Mouse (Mus musculus) right cerebral cortex, postnatal 10 days (tissue): ENCODE measurements around the gene Kctd21.

Experiments
- DNase-seq, 2 experiments: peaks; one replicate each; pipeline ENCODE4 v3.0.0; 2021; ENCODE audit warnings: low spot score in 2 of 2

The Kctd21 gene

GRCm38 (mm10) chr7:97317706-97318105 lies 14.4 kb upstream of the Kctd21 start:
- no peak for DNase-seq

DNA sequence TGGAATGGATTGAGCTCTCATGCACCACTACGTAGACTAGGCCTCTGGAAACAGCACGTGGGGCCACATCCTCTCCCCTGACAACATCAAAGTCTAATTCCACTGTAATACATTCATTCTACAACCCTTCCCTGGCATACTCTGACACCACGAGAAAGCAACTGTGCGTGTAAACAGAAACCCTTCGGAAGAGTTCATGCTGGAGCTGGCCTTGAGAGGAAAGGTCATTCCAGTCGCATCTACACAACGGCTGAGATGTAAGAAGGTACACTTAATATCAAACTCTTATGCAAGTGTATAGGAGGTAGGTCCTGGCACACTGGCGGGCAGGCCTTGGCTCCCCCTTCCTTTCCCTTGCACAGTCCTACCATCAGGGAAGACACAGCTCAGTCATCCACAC lies 7.8 kb upstream of the Kctd21 start:
- DNase-seq, result no peak

- peak; percentile 76 to 78 for DNase-seq
Measured at GRCm38 (mm10) chr7:97325156-97325985, 6.8 kb upstream of the Kctd21 start.

DNA sequence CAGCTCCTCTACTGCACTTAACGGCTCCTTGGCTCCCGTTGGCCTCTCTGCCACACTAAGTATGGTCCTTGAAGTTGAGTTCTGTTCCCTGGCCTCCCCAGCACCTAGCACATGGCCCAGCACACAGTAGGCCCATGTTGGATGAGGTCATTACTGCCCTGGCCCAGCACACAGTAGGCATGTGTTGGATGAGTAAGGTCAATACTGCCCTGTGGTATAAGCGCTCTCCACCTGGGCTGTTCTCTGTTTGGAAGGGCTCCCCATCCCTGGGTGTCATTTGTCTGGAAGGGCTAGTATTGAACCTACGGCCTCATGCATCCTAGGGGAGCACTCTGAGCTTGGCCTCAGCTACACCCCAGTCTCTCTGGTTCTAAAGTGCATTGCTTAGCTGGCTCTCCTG lies 4.8 kb upstream of the Kctd21 start:
- DNase-seq, result no peak

GRCm38 (mm10) chr7:97328891-97329588 lies 3.1 kb upstream of the Kctd21 start:
- DNase-seq, result peak in 1 of 2 experiments; percentile 41

DNA sequence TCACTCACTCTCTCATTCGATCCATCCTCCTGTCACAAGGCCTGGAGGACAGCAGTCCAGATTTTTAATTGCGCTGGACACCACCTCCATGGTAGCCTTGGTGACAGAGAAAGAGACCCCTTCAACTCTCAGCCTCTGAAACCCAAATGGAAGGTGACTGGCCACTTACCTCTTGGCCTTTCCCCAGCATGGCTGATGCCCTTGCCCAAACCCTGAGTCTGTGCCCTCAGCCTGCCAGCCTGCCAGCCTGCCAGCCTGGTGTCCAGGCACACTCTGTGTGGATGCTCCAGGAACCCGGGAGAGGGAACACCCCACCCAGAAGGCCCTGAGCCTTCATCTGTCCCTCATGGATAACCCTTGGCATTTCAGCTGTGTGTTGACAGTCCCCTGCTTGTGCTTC lies 2.5 kb upstream of the Kctd21 start:
- no peak for DNase-seq

- DNase-seq, result peak in 1 of 2 experiments; percentile 42
Measured at GRCm38 (mm10) chr7:97330931-97331645, 1.0 kb upstream of the Kctd21 start.

GRCm38 (mm10) chr7:97332667-97333041 lies 527 bp downstream of the Kctd21 start:
- no peak for DNase-seq

DNA sequence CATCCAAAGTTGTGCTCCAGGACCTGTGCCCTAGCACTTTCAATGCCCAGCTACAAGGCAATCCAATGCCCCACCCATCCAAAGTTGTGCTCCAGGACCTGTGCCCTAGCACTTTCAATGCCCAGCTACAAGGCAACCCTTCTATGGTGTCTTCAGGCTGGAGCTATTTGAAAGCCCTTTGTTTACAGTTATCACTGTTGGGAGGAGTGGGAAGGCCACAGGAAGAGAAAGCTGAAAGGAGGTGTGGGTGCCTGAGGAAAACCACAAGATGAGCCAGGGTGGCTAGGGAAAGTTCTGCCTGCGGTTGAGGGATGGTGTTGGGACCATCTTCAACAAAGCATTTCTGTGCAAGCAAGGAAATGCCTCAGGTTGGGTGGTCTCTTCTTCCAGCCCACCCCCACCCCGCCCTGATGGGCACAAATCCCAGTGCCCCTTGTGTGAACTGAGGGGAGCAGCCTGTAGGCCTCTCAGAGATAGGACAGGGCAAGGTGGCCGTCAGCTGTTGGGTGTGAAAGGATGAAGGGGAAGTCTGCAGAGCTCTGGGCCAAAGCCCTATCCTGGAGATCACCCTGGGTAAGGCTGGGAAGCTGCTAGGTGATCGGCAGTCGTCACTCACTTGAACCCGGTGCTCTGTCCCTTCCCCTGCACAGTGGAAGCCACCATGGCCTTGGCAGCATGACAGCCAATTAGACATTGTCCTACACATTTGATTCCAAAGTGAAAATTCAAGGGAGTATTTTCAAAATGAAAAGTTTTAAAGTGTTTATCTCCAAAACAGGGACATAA lies 1.2 kb downstream of the Kctd21 start:
- peak in 1 of 2 experiments; percentile 43 for DNase-seq

DNA sequence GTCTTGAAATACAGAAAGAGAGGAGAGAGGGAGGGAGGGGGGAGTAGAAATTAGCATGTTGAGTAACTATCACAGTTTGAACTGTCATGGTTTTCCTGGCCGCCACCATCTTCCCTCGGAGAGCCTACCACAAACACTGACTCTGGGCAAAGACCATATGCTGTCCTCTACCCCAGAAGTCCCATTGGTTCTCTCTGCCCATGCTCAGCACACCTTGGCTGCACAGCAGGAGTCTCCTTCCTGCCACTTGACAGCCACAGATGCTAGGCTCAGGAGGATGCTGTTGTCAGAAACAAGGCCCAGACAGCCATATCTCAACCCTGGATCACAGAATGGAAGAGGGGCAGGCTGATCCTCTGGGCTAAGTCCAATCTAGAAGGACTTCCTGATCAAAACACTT lies 2.3 kb downstream of the Kctd21 start:
- no peak for DNase-seq

GRCm38 (mm10) chr7:97336678-97337077 lies 4.6 kb downstream of the Kctd21 start:
- no peak for DNase-seq

DNA sequence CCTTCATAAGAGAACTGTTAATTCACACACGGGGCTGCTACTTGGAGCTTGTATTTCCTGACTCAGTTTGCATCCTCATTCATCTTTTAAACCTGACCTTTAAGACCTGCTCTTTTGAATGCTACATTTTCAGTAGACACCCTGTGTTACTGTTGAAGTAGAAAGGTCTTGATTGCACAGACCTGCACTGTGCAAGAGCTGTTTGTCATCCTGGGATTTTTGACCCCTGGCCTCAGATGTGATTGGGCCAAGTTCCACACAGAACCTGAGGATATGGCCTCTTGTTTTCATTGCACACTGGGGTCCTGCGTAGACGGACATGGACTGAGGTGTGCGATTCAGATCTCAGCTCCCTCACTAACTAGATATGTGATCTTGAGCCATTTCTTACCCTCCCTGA lies 6.5 kb downstream of the Kctd21 start:
- DNase-seq, result no peak

DNA sequence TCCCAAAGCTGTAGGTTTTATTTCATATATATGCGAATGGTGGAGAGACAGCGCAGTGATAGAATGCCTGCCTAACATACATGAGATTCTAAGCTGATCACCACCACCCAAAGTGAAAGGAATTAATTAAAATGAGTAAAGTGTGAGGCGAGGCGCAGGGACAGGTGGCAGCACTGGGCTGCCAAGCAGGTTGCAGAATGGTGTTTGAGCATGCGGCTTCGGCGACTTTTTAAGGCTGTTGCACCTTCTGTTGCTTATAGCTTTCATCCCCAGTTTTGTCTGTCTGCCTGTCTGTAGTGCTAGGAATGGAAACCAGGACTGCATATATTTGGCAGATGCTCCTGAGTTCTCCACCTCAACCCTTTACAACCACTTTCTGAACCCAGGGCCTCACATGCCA lies 7.5 kb downstream of the Kctd21 start:
- peak in 1 of 2 experiments; percentile 67 for DNase-seq

- DNase-seq, result no peak
Measured at GRCm38 (mm10) chr7:97340907-97341849, 9.1 kb downstream of the Kctd21 start.

GRCm38 (mm10) chr7:97342961-97343360 lies 10.8 kb downstream of the Kctd21 start:
- no peak for DNase-seq

GRCm38 (mm10) chr7:97344655-97345054 lies 12.5 kb downstream of the Kctd21 start:
- peak in 1 of 2 experiments; percentile 28 for DNase-seq

GRCm38 (mm10) chr7:97345229-97345871 lies 13.2 kb downstream of the Kctd21 start:
- peak; percentile 85 to 91 for DNase-seq

DNA sequence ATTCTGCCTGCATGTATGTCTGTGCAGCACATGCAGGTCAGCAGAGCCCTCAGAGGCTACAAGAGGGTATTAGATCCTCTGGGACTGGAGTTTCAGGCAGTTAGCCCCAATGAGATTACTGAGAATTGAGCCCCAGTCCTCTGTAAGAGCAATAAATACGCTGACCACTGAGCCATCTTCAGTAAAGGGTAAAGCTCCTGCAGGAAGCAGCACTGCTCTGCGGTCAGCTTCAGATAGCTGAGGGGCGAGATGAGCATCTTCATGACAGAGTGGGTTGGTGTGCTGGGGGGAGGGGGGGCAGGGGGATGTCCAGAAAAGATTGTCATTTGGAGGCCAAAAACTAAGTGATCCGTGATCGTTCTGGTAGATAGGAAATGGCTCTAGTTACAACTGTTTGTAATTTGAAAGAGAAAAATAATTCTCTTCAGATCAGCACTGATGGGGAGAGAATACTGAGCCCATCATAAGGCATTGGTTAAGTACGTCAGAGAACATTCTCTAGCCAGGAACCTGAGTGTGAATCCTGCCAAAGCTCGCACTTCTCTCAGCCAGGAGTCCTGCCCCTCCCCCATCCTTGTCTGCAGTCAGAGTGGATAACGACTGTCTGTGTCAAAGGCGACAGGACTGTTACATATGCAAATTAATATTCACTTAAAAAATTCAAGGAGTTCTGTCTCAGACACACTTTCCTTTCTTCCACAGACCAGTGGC lies 14.1 kb downstream of the Kctd21 start:
- DNase-seq, result peak; percentile 20 to 23

DNA sequence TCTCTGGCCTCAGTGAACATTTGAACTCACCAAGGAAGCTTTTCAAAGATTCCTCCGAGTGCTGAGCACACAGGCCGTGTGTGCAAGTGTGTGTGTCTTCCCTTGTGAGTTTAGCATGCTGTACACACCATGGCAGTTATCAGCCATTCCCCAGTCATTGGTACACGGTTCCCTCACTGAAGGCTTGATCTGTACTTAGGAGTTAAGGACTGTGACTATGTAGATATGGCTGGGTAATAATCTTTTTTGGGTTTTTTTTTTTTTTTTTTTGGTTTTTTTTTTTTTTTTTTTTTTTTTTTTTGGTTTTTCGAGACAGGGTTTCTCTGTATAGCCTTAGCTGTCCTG lies 14.7 kb downstream of the Kctd21 start:
- DNase-seq, result peak in 1 of 2 experiments; percentile 14
